Mouse (Mus musculus): ENCODE measurements at regions not wholly inside any gene's neighbourhood (a gene's known extent, or its start where the extent isn't known, plus 50 kb on each side); places are given as distances from the start of the nearest gene placed in this dataset.

DNA sequence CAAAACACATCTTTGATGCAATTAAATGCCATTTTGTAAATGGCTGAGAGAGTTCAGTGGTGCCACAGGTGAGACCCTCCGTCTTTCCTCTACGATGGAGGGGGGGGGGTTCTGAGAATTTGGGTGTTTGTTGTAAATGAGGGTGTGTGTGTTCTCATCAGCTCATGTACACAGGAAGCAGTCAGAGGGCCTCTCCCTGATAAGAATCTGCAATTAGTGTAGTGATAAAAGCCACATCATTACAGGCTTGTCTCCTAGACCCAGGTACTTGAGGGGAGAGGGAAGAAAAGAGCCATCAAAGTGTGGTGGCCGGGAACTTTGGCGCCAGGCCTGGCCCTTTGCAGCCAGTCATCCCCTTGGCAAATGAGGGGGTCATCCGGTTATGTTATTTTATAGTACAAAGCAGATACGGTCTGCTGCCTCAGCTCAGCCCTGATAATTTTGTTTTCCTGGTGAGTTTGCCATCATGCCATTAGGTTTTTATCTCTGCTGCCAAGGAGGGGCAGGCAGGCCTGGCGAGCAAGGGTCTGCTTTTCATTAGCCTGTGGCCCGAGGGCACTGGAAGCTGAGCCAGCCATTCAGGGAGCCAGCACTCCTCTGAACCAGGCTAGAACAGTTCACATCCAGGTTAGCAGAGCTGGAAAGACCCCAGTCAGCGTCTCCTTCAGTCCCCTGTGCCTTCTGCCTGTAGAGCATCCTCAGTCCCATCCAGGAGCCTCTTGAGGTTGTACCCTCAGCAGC, 59.7 kb downstream of the H2al1j start:
- no peak for DNase-seq

DNA sequence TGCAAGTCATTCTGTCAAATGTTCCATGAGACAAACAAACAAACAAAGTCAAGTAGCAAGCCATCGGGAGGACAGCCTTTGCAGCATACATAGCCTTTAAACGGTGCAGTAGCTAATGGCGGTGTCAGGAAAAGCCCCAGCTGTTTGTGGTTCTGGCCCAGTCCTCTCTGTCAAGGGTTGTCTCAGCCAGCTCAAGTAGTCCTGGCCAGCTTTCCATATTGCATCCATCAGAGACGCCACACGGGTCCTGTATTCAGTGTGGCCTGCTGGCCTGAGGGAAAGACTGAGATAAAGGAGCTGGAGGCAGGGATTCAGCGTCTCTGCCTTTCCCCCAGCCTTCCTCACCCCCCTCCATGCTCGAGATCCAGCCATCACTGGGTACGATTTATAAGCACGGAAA, 61.2 kb downstream of the H2al1j start:
- peak; percentile 23 for DNase-seq

DNA sequence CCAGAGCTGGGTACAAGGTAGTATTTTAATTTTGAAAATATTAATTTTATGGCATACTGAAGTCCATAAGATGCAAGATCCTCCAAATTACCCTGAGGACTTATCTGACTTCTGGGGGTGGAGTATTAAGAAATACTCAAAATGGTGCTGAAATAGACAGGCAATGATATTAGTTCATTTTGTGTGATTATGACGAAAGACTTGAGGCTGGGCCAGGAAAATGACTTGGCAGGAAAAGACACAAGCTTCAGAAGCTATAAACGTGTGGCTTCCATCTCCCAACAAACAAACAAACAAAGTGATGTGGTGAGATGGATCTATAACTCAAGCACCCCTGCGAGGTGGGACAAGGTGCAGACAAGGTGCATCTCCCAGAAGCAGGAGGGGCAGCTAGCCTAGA, 72.8 kb downstream of the H2al1j start:
- DNase-seq, result no peak

DNA sequence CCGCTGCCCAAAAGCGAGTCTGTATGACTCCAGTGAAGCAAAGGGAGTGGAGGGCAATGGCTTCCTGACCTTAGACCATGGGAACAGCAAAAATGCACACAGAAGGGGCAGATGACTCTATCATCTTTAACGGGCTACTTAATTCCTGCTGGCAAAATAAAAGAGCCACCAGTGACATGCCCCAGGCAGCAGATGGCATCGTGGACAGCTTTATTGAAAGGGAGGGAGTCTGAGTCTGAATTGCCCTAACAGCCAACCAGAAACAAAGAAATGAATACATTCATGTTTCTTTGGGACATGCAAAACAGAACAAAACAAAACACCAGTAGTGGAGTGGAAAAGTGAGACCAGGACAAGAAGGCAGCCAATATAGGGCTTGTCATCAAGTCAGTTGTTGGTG, 76.7 kb downstream of the H2al1j start:
- no peak for DNase-seq

DNA sequence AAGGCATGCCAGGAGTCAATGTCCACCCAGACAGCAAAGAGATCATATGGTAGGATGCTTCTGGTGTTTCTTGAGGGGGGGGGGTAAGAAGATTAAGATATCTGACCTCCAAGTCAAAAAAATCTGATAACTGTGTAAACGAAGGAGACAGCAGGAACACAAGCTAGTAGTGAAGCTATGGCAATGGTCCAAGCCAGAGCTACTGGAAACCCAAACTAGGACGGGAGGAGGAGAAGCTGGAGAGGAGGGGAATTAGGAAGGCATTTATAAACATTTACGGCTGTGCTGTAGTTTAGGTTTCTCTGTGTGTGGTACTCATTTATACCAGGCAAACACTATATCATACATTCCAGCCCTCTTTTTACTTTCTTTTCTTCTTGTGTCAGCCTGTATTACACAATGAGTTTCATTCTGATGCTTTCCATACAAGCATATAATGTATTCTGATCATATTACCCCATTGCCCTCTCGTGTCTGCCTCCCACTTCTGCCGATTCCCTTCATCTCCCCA, 84.7 kb downstream of the H2al1j start:
- no peak for DNase-seq

DNA sequence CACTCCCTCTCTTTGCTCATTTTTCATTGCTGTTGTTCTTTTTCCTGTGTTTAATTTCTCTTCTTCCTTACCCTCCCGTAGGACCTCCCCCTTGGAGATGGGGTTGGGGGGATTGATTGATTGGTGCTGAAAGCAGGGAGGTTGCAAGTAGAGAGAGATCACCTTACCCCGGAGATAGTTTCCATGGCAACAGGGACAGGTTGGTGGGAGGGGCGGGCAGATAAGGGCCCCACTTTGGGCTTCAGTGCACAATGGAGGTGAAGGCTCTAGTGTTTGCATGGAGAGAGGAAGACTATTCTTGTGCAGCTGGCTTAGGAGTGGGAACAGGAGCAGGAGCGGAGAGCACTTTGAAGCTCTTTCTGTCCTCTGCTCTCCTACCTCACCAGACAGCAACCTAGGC, 88.0 kb downstream of the H2al1j start:
- no peak for DNase-seq

DNA sequence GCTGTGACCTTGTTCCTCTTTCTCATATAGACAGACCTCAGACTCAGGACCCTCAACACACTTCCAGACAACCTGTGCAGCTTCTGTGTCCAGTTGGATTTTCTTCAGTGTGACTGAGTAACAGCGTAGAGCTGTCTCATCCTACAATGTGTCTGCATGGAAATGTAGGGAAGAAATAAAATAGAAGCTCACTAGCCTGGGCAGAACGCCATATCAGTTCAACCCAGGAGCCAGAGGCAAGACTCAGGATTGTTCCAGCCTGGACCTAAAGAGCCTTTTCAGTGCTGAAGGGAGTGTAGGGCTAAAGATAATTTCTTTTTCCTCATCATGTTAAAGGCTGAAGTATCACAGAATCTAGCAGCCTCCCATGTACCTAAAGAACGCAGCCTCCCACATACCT, 88.9 kb downstream of the H2al1j start:
- DNase-seq, result peak; percentile 44

DNA sequence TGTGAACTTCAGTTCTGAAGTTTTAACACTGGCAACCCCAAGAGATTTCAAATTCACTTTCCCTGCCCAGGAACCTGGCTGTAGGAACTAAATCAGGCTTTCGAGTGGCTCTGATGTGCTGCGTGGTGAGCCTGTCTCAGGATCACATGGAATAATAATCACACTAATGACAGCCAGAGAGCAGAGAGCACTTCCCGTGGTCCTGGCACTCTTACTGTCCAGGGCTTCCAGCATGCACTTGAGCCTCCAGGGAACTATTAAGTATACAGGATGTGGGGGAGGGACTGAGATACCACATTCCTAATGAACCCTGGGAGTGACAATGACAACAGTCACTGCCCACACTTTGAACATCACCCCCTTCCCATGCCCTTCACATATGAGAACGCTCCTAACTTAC, 90.2 kb downstream of the H2al1j start:
- peak; percentile 32 for DNase-seq

DNA sequence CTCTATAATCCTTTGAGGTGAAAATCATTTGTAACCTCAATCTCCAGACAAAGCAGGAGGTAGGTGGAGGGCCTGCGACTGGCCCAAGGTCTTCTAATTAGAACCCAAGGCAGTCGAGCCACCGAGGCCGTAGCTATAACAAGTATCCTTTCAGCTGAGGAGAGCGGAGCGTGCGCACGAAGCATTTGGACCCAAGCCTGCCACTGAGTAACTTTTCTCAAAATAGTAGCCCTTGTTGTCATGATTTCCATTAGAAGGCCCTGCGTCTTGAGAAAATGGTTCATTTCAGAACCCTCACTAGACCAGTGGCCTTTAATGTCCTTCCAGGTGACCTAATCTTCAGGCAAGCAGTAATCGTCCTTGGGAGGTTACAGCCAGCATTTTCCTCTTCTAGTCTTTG, 90.6 kb downstream of the H2al1j start:
- peak; percentile 54 for DNase-seq

DNA sequence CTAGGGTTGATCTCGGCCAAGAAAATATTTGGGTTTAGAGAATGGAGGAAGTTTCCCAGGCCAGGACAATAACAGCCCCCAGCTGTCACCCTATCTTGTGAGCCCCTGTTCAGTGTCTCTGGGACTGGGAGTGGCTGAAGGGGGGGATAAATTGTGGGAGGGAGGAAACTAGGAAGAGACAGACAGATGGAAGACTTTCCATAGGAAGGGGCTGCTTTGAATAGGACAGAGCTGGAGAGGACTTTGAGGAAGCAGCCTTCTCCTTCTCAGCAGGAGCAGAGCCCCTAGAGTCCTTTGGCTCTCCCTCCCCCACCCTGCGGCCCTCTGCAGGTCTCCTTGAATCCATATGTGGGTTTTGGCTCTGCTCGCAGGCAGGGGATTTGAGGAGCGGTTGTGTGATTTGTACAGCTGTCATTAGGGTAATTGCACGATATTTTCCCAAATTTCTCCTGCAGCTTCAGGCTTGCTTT, 91.6 kb downstream of the H2al1j start:
- peak; percentile 24 for DNase-seq

DNA sequence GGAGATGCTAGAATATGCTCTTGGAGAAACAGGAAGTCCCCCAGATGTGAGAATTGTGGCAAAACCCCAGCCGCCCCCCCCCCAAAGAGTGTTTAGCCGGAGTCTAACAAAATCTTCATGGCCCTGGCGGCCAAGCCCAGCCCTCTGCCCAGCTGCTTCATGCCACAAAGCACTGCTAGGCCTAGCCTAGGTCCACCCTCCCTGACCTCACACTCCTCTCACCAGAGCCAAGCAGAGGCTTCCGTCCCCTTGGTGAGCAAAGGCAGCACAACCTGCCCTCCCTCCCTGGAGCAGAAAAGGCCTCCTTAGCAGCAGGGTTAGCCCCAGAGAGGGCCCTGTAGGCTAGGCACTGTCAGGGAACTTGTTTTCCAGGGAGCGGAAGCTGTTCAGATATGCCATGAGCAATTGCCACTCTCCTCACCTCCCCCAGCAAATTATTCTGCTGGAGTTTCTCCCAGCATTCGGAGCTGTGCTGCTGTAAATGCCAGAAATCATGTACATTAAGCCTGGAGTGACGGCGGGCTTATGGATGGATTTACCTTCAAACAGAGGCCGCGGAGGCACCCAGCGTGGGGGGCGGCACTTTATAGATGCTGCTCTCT, 104.9 kb downstream of the H2al1j start:
- no peak for DNase-seq

DNA sequence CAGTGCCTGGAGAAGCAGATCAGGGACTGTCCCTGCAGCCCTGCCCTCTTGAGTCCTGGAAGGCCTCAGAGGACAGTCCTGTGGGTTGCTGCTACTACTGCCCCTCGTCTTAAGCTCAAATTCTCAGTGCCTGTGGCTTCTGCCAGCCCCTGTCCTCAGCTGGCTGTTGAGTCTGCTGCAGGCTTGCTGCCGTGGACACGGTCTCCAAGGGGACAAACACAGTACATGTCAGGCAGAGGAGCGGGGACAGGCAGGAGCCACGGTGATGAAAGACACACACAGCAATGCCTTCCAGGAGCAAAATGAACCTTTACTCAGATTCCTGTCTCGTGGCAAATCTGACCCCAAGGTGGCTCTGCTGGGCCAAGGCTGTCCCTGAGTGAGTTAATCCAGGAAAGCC, 107.7 kb downstream of the H2al1j start:
- no peak for DNase-seq

DNA sequence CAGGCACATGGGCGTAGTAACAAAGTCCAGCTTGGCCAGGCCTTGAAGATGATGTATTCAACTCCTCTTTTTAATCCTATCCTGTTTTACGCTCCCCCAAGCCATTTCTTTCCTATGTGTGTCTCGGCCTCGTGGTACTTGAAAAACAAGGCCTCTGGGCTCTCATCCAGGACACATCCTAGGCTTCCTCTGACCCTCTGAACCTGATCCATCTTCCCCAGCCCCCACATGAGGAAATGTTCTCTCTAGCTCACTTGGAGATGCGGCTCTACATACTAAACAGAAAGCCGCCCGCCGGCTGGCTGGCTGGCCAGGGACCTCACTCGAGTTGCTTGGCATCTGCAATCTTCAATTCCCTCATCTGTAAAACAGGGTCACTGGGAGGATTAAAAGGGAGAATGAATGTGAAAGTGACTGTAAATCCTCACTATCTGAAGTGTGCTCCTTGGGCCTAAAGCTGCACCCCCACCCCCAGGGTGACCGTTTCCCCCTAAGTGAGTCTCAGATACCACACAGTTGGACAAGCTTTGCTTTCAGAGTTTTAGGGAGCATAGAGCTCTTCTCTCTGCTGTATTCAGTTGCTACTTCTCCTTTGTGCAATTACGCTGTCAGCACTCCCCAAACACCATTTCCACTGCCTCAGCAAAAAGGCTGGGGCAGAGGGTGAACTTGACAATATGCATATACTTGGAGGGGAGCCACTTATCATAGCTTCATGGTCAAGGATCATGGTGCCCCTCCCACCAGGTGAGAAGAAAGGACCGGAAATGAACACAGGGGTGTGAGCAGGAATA, 109.7 kb downstream of the H2al1j start:
- peak; percentile 27 for DNase-seq

DNA sequence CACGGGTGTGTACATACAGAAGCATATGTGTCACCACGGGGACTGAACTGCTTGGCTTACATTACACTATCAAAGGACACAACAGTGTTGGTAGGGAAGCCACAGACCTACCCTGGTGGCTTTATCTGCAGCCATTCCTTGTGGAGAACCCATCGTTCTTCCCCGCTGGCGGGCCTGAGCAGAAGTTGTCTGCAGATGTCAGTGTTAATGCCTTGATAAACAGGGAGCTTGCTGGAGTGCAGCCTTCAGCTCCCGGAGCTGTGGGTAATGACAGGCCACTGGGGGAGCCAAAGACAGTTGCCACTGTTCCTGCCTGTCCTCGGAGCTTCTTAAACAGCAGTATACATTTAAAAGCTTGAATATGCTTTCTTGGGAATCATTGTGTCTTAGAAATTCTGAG, 115.9 kb downstream of the H2al1j start:
- DNase-seq, result peak; percentile 34

DNA sequence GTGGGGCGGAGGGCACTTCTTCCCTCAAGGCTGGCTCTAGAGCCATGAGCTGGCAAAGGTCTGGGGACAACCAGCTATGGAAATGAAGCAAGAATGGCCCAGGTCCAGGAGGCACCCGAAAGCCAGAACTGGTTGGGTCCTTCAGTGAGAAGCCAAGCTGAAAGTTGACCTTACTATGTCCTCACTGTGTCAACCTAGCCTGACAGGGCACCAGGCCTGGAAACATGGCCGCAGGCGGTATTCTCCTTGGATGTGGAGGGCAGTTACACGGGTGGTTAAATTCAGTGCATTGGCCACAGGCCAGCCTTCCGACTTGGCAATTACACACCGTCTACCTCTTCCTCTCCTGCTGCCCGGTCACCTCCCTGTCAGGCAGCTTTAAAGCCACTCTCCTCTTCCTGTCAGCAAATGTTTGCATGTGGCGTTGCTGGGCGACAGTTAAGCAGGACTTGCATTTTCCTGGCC, 116.7 kb downstream of the H2al1j start:
- DNase-seq, result peak; percentile 67

DNA sequence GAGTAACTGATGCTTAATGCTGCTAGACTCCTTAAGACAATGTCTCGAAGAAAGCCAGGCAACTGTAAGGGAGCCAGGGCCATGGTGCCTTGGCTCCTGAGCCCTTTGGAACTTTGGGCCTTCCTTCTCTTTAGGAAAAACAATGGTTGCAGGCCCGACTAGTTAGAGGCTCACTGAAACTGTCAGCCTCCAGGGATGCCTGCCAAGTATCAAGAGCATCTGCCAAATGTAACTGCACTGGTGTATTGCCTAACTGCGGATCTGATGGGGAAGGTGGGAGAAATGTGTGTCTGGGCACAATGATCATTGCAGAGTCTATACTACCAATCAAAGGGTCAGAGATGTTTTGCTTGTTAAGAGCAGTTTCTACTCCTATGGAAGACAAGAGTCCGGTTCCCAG, 121.1 kb downstream of the H2al1j start:
- peak; percentile 23 for DNase-seq

DNA sequence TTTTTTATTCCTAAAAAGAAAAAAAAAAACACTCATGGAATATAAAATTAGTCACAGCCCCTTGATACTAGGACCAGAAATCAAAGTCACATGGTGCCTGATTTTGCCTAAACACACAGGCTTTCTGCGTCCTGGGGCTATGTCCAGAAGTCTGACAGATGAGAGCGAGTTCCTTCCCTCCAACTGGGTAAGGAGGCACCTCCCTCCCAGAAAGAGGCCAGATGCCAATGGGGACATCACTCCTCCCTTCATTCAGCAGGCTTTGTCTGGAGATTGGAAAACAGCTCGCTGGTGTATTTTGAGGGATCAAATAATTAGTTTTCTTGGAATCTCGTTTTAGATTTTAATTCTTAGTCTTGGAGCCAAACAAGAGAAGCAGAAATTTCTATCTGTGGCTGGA, 130.9 kb downstream of the H2al1j start:
- no peak for DNase-seq

DNA sequence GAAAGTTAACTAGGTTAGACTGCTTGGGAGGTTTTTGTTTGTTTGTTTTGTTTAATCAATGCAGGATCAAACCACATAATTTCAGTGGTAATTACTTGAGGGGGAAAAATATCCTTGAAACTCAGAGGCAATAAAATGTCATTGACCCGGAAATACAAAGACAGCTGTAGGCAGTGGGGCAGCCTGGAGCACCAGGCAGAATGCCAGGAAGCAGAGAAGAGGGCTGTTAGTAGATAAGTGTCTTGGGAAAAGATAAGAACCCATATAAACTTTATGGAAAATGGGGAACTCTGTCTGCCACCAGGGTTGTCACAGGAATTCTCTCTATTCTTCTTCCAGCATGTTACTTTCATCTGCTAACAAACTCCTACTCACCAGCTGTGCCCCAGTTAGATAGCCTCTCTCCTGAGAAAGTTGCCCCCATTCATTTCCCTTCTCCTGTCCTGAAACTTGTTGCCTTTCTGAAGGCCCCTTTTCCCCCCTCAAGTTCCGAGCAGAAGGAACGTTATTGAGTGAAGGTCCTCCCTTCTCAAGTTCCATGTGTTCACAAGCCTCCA, 136.4 kb downstream of the H2al1j start:
- no peak for DNase-seq

DNA sequence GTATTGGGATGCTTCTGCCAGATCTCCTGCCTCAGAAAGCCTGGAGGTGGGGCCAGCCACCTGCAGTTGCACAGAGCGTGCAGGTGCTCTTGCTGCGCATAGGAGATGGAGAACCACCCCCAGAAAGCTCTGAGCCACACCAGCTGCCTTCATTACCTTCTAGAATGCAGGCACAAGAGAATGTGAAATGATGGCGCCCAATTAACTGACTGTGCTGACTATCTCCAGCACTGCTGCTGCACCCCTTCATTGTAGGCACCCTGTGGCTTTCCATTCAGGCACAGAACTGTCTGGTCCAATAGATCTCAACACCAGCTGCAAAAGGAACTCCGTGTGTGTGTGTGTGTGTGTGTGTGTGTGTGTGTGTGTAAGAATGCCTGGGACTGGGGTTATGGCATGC, 138.6 kb downstream of the H2al1j start:
- DNase-seq, result no peak

DNA sequence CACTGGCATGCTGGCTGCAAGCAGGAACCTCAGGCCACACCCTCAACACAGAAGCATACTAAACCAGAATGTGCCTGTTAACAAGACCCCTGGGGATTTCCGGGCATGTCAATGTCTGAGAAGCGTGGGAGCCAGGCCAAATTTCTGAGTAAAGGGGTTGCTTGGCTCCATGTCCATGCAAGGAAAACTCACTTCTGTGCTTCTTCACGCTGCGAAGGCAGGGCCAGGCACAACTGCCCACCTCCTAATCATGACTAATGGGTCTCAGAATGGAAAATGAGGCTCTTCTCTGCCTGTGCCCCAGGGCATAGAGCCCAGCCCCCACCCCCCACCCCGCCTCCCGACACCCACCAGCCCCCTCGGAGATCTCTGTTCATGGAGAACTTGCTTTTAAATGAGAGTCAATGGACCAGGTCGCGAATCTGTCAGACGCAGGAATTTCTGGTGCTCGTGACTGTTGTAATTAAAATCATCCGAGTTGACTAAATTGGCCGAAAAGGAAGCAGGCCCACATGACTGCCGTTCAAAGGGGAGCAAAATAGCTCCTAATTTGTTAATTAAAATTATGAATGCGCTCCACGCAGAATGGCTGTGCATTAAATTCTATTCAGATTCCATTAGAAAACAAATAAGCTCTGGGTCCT, 152.2 kb downstream of the H2al1j start:
- no peak for DNase-seq

DNA sequence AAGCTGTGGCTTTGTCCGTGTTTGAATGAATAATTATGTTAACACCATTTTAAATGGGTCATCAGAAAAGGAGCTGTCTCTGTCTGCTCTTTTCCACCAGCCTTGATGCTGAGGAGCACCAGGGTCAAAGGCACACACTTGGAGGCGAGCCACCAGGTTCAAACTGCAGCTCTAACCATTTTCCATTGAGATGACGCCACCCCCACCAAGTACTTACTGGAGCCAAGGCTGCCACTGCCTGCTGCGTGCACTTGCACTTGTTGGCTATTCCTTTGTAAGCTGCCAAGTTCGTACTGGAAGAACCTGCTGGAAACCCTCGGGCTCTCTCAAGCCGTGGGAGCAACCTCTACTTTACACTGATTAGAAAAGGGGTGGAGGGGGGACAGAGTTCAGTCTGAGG, 154.5 kb downstream of the H2al1j start:
- no peak for DNase-seq

DNA sequence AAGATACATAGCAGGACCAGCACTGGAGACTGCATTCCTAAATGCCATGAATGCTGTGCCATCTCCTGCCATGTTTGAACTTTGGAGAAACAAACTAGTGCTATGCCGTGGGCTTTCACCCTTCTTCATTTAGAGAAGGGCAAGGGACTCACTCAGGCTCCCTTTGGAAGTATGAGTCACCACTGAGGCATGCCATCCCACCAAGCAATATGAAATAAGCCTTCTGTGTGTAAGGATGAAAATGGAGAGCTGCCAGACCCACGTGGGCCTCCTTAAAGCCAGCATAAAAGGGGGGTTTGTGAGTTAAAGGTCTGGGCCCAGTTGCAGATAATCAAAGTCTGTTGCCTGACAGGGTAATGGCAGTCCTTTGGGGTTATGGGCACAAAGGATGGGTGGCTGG, 159.0 kb downstream of the H2al1j start:
- no peak for DNase-seq

DNA sequence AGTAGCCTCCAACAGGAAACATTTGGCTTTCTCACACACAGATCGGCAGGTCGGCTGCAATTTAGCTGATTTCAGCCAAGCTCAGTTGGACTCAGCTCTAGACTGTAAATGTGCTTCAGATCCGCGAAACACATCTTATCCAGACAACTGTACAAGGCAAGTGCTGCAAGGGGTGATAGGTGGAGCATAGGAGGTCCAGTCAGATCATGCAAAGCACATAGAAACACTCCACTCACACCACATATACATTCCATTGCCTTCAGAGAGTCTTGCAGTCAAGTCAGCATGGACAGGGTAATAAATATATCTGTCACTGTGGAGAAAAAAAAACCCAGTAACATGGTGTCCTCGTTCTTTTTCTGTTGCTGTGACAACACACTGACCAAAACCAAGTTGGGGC, 160.3 kb downstream of the H2al1j start:
- no peak for DNase-seq

Measured in heart, postnatal 4 days (tissue).